Mouse (Mus musculus) lung, postnatal 0 days (tissue): Measurements from ENCODE around the gene Btnl6. TPM values are rescaled to one million over a fixed set of nuclear protein-coding genes. Genes with fewer than 3 reads are reported as not detected.

Experiments
- ATAC-seq: fragments of 200-750 bp; cut with Nextera tagmentation; 2 replicates; pipeline ENCODE4 v1.8.0; 2017; ENCODE audit warnings: moderate library complexity
- DNase-seq: peaks from one replicate; pipeline ENCODE4 v3.0.0-alpha.2; 2016; ENCODE audit warnings: low spot score
- H3K27ac ChIP-seq: fragments of 300-500 bp; sonication (generic); 2 replicates; pipeline ENCODE4 v1.5.1; 2014; ENCODE audit warnings: antibody characterized with exemption, mild to moderate bottlenecking, low read length, mixed read lengths
- H3K27me3 ChIP-seq: fragments of 300-500 bp; sonication (generic); replicated peaks from 2 replicates; pipeline ENCODE4 v1.6.1; 2014; ENCODE audit warnings: low read length, mixed read lengths; ENCODE audit not compliant: insufficient read depth
- H3K36me3 ChIP-seq: fragments of 300-500 bp; sonication (generic); 2 replicates; pipeline ENCODE4 v1.6.1; 2014; ENCODE audit warnings: low read length, mixed read lengths; ENCODE audit not compliant: insufficient read depth
- H3K4me1 ChIP-seq: fragments of 300-500 bp; sonication (generic); 2 replicates; pipeline ENCODE4 v1.6.1; 2014; ENCODE audit warnings: antibody characterized with exemption, low read depth, low read length, mixed read lengths; ENCODE audit not compliant: insufficient read depth
- H3K4me2 ChIP-seq: fragments of 300-500 bp; sonication (generic); replicated peaks from 2 replicates; pipeline ENCODE4 v1.6.1; 2014; ENCODE audit warnings: low read depth, mild to moderate bottlenecking, low read length, moderate library complexity, mixed read lengths
- H3K4me3 ChIP-seq: fragments of 300-500 bp; sonication (generic); 2 replicates; pipeline ENCODE4 v1.5.1; 2014; ENCODE audit warnings: low read depth, low read length
- H3K9ac ChIP-seq: fragments of 300-500 bp; sonication (generic); replicated peaks from 2 replicates; pipeline ENCODE4 v1.6.1; 2014; ENCODE audit warnings: low read depth, mild to moderate bottlenecking
- H3K9me3 ChIP-seq: fragments of 300-500 bp; sonication (generic); 2 replicates; pipeline ENCODE4 v1.6.1; 2016; ENCODE audit warnings: low read length, mixed read lengths
- CTCF ChIP-seq: IDR thresholded peaks from 2 replicates; pipeline ENCODE4 v1.5.1; 2016; ENCODE audit warnings: antibody characterized with exemption, mild to moderate bottlenecking
- EP300 ChIP-seq: IDR thresholded peaks from 2 replicates; pipeline ENCODE4 v1.6.1; 2016; ENCODE audit warnings: antibody characterized with exemption, mild to moderate bottlenecking, control low read depth
- WGBS: fragments of 180-500 bp; shearing (Covaris S2); extraction: QIAGEN DNeasy Blood & Tissue Kit; methylation state at CpG from one replicate; pipeline ENCODE4 v1.1.7; 2014; 5-methylcytosine and 5-hydroxymethylcytosine counted together
- polyA plus RNA-seq: library from polyadenylated mRNA; unstranded; fragments of >200 nt; fragmentation: Nextera tagmentation; extraction: Ambion mirVana; gene quantifications from 2 replicates; pipeline ENCODE4 v1.2.1, GENCODE M21; 2015

Btnl6 gene
- polyA plus RNA-seq = 0.11 TPM in 1 of 2 replicates, not detected in the other

- Histone ChIP-seq H3K9ac (no peak within 1 kb of the TSS), H3K4me1 (no peaks in the 10 kb centered on the region), H3K4me2 (no peak within 1 kb of the TSS), H3K27ac (no peak within 1 kb of the TSS), H3K27me3 (no peaks in the 10 kb centered on the region), H3K36me3 (no peaks in the 10 kb centered on the region), H3K4me3 (no peak within 1 kb of the TSS), H3K9me3 (no peaks in the 10 kb centered on the region)
- WGBS = 81% methylated on average over 4 of the region's 4 CpGs
- no peak for DNase-seq
- TF ChIP-seq CTCF = no peak
- no peak for TF ChIP-seq EP300
- ATAC-seq = no peak
Observed at GRCm38 (mm10) chr17:34517252-34517651, at the start of gene Btnl6. Gene Btnl6, minus strand, starts transcription at chr17:34517352.

- DNase-seq (peak; percentile 76), ATAC-seq (peak; percentile 72)
- 15% methylated on average over 3 of the region's 3 CpGs for WGBS
- Histone ChIP-seq H3K9ac (0 out of 2 replicates have a peak overlapping the region, but pooled peaks have one; percentile 35), H3K4me3 (peak overlapping the region; percentile 29), H3K27ac (peak overlapping the region; percentile 95), H3K4me1 (no peaks in the 10 kb centered on the region), H3K36me3 (no peaks in the 10 kb centered on the region), H3K9me3 (no peaks in the 10 kb centered on the region), H3K4me2 (peak overlapping the region; percentile 51), H3K27me3 (no peaks in the 10 kb centered on the region)
- TF ChIP-seq EP300 (peak; percentile 76), CTCF (no peak)
Observed at GRCm38 (mm10) chr17:34564796-34565195, 47.6 kb upstream of the Btnl6 start.

GRCm38 (mm10) chr17:34564003-34564421 lies 46.9 kb upstream of the Btnl6 start, which contains the start of gene Notch4:
Gene Notch4, plus strand, starts transcription at chr17:34564268.
- Histone ChIP-seq H3K4me2 (peak within 1 kb of the TSS; percentile 51), H3K9me3 (no peaks in the 10 kb centered on the region), H3K27me3 (no peaks in the 10 kb centered on the region), H3K36me3 (no peaks in the 10 kb centered on the region), H3K9ac (peak within 1 kb of the TSS; percentile 35; the same call in 1 of the 2 replicates), H3K27ac (peak within 1 kb of the TSS; percentile 95), H3K4me3 (peak within 1 kb of the TSS; percentile 29), H3K4me1 (no peaks in the 10 kb centered on the region)
- peak; percentile 87 for ATAC-seq
- peak; percentile 77 for DNase-seq
- WGBS = 7% methylated on average over 6 of the region's 6 CpGs
- peak; percentile 78 for TF ChIP-seq EP300
- TF ChIP-seq CTCF = peak; percentile 41

GRCm38 (mm10) chr17:34563354-34563753 lies 46.2 kb upstream of the Btnl6 start:
- Histone ChIP-seq H3K36me3 (no peaks in the 10 kb centered on the region), H3K9ac (no peak overlapping the region), H3K4me1 (no peaks in the 10 kb centered on the region), H3K4me3 (no peak overlapping the region), H3K27ac (no peak overlapping the region), H3K9me3 (no peaks in the 10 kb centered on the region), H3K27me3 (no peaks in the 10 kb centered on the region), H3K4me2 (no peak overlapping the region)
- DNase-seq (no peak), ATAC-seq (no peak)
- 59% methylated on average over 11 of the region's 11 CpGs for WGBS
- TF ChIP-seq CTCF (no peak), EP300 (no peak)

- no peak overlapping the region for H3K27ac ChIP-seq
- no peaks in the 10 kb centered on the region for H3K36me3 ChIP-seq
- no peaks in the 10 kb centered on the region for H3K27me3 ChIP-seq
- no peak overlapping the region for H3K9ac ChIP-seq
- H3K4me3 ChIP-seq = no peak overlapping the region
- H3K4me1 ChIP-seq = no peaks in the 10 kb centered on the region
- ATAC-seq (no peak), DNase-seq (no peak)
- 55% methylated on average over 3 of the region's 3 CpGs for WGBS
- TF ChIP-seq EP300 (no peak), CTCF (no peak)
- no peak overlapping the region for H3K4me2 ChIP-seq
- H3K9me3 ChIP-seq = no peaks in the 10 kb centered on the region
Observed at GRCm38 (mm10) chr17:34562595-34562994, 45.4 kb upstream of the Btnl6 start.

GRCm38 (mm10) chr17:34561200-34561599 lies 44.0 kb upstream of the Btnl6 start:
- 36% methylated on average over 8 of the region's 8 CpGs for WGBS
- Histone ChIP-seq H3K27me3 (no peaks in the 10 kb centered on the region), H3K4me1 (no peaks in the 10 kb centered on the region), H3K4me2 (no peak overlapping the region; the same call in 1 of the 2 replicates), H3K27ac (peak overlapping the region; percentile 54), H3K4me3 (no peak overlapping the region), H3K9ac (no peak overlapping the region), H3K9me3 (no peaks in the 10 kb centered on the region), H3K36me3 (no peaks in the 10 kb centered on the region)
- TF ChIP-seq EP300 (no peak), CTCF (no peak)
- DNase-seq (peak; percentile 36), ATAC-seq (no peak)

GRCm38 (mm10) chr17:34560438-34560837 lies 43.3 kb upstream of the Btnl6 start:
- 91% methylated on average over 6 of the region's 6 CpGs for WGBS
- H3K9me3 ChIP-seq = no peaks in the 10 kb centered on the region
- H3K27ac ChIP-seq = peak overlapping the region; percentile 54
- no peak for DNase-seq
- H3K27me3 ChIP-seq = no peaks in the 10 kb centered on the region
- no peak overlapping the region for H3K9ac ChIP-seq
- no peak for ATAC-seq
- H3K36me3 ChIP-seq = no peaks in the 10 kb centered on the region
- no peak overlapping the region for H3K4me3 ChIP-seq
- TF ChIP-seq EP300 = no peak
- TF ChIP-seq CTCF = peak; percentile 10; the same call in 1 of the 2 replicates
- no peak overlapping the region for H3K4me2 ChIP-seq
- no peaks in the 10 kb centered on the region for H3K4me1 ChIP-seq
